Mouse (Mus musculus) MEL (cell line): ENCODE measurements around the gene Mpi.

Experiments used
- CTCF ChIP-seq, 3 experiments: IDR thresholded peaks in 2 of 3; conservative IDR thresholded peaks in 1 of 3; 2 replicates each; pipeline ENCODE4 v1.5.1; 2011 to 2012; ENCODE audit warnings: low read length in 3 of 3, low read depth in 2 of 3, mild to moderate bottlenecking in 2 of 3, improper control_type of control experiment in 1 of 3, inconsistent platforms in 1 of 3, mixed read lengths in 1 of 3, moderate library complexity in 1 of 3; ENCODE audit not compliant: control insufficient read depth in 1 of 3, insufficient read depth in 1 of 3, poor library complexity in 1 of 3, severe bottlenecking in 1 of 3
- E2F4 ChIP-seq: IDR thresholded peaks from 2 replicates; pipeline ENCODE4 v1.6.1; 2011; ENCODE audit warnings: low read depth, low read length, improper control_type of control experiment, borderline replicate concordance
- EP300 ChIP-seq, 2 experiments: IDR thresholded peaks; 2 replicates each; pipeline ENCODE4 v1.6.1; 2011; ENCODE audit warnings: improper control_type of control experiment in 2 of 2, low read length in 2 of 2, low read depth in 1 of 2, mild to moderate bottlenecking in 1 of 2
- GATA1 ChIP-seq: IDR thresholded peaks from 2 replicates; pipeline ENCODE4 v1.6.1; 2011; ENCODE audit warnings: low read depth, low read length, improper control_type of control experiment
- NELFE ChIP-seq: IDR thresholded peaks from 2 replicates; pipeline ENCODE4 v1.6.1; 2011; ENCODE audit warnings: low read depth, low read length, improper control_type of control experiment
- TBP ChIP-seq: IDR thresholded peaks from 2 replicates; pipeline ENCODE4 v1.8.0; 2011; ENCODE audit warnings: low read depth, low read length, improper control_type of control experiment
- USF2 ChIP-seq, 2 experiments: IDR thresholded peaks; 2 replicates each; pipeline ENCODE4 v1.6.1; 2011 to 2012; ENCODE audit warnings: improper control_type of control experiment in 2 of 2, low read length in 2 of 2, borderline replicate concordance in 1 of 2, inconsistent platforms in 1 of 2, low read depth in 1 of 2, mild to moderate bottlenecking in 1 of 2; ENCODE audit not compliant: insufficient read depth in 1 of 2

DNA sequence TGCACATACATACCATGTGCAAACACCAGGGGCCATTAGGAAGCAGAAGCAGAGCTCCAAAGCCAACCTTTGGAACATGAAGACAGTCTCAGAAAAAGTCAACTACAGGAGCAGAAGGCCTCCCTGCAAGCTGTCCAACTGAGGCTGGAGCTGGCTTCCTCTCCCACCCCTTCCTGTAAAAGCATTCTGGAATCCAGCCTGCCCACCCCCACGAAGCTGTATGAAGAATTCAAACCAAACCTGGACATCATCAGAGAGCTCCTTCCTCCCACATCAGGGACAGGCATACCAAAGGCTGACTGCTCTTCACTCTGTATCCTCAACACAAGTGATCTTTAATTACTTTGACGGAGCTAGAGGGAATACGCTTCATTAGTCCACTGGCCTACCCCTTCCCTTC lies 8.6 kb downstream of the Mpi start:
- TF ChIP-seq EP300 (IDR thresholded peaks at IDR 0.05; ENCODE audit: low read depth in 1 of 2, low read length in 2 of 2) (no peak), GATA1 (no peak), CTCF (IDR thresholded peaks at IDR 0.05 in 2 of 3, conservative IDR thresholded peaks at IDR 0.05 in 1 of 3; ENCODE audit: control insufficient read depth in 1 of 3, insufficient read depth in 1 of 3, low read depth in 2 of 3, low read length in 3 of 3, poor library complexity in 1 of 3, severe bottlenecking in 1 of 3) (no peak), TBP (no peak), USF2 (IDR thresholded peaks at IDR 0.05; ENCODE audit: borderline replicate concordance in 1 of 2, insufficient read depth in 1 of 2, low read depth in 1 of 2, low read length in 2 of 2) (no peak), NELFE (no peak), E2F4 (no peak)
